Mouse (Mus musculus) Muller cell, postnatal 12 days (primary cell): ENCODE measurements around the gene Fcgr4.
"Not testable (repeated sequence)": the region's sequence is repeated elsewhere in the genome, so short reads cannot be mapped to it uniquely, and the experiment has no call there.

Source experiments
- DNase-seq: peaks from one replicate; pipeline ENCODE4 v3.0.0-alpha.2; 2015; ENCODE audit errors: inconsistent ontology term

Gene Fcgr4

DNA sequence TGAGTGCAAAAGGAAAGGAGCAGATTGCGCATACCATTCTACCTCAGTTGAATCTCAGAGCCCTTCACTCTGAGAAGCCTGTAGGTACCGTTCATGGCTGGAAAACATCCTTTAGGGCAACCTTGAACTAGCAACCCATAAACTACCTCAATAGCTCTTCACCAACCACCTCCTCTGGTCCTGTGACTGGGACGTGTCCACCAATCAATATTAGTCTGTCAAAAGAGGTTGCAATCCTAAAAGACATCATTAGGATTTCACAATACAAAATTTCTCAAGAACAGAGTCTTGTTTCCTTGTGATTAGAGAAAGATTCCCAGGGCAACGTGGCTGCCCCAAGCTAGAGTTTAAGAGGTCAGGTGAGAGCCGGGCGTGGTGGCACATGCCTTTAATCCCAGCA, 34.6 kb downstream of the Fcgr4 start:
- DNase-seq = no peak

DNA sequence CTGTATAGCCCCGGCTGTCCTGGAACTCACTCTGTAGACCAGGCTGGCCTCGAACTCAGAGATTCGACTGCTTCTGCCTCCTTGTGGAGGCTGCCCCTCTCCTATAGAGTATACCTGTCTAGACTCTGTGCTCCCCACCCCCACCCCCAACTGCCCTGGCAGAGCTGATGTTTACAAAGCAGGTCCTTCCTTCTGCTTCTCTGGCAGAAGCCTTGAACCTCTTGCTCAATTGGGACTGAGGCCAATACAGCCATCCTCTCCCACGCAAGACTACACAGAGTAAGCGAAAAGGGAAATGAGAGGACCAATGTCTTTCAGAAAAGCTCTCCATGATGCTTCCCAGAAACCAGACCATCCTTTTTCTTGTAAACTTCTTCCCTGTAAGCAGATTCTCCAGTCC, 38.5 kb downstream of the Fcgr4 start:
- no peak for DNase-seq

DNA sequence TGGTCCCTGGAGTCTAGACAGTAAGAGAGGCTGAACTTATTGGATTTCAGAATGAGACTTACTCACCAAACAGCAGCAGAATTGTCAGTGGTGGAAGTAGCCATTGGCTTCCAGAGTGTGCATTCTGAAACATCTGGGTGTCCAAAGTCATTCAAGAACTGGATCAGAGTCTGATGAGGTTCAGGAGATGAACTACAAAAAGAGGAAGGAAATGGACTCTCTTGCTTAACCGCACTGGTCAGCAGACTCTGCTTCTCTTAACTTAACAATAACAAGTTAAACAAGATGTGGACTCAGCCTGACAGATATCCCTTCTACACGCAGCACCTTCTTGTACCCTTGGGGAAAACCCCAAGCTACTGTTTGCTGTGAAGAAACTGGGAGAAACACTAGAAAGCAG, 40.5 kb downstream of the Fcgr4 start:
- DNase-seq = no peak

DNA sequence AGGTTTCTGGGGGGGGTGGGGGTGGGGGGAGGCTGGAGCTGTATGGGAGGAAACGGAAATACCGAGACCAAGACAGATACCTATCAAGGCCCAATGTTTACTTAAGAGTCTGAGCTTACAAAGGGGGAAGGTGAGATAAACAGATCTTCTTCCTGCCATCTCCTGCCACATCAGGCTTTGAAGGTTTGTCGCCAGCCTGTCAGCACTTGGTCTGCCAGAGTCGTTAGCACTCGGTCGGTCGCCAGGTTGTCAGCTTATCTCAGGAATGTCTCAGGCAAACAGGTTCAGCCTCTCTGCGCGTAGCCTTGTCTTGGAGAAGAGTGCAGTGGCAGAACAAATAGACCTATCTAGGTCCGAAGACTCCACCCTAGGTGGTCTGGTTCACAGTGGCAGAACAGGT, 41.7 kb downstream of the Fcgr4 start:
- no peak for DNase-seq

DNA sequence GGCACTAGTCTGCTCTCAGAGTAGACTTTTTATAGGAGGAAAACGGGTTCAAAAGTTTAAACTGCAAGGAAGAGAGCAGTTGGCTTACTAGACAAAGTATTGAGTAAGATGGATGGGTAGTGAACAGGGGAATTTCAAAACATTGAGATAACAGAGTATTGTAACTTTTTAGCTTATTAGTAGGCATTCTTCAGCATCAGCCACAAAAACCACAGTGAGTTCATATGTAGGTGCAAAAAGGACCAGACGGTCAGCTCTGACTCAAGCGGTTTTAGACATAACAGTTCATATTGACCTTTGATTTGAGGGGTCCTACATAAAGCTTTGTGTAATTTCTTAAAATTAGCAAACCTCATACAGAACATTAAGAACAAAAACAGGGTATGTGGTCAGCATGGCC, 42.8 kb downstream of the Fcgr4 start:
- no peak for DNase-seq

DNA sequence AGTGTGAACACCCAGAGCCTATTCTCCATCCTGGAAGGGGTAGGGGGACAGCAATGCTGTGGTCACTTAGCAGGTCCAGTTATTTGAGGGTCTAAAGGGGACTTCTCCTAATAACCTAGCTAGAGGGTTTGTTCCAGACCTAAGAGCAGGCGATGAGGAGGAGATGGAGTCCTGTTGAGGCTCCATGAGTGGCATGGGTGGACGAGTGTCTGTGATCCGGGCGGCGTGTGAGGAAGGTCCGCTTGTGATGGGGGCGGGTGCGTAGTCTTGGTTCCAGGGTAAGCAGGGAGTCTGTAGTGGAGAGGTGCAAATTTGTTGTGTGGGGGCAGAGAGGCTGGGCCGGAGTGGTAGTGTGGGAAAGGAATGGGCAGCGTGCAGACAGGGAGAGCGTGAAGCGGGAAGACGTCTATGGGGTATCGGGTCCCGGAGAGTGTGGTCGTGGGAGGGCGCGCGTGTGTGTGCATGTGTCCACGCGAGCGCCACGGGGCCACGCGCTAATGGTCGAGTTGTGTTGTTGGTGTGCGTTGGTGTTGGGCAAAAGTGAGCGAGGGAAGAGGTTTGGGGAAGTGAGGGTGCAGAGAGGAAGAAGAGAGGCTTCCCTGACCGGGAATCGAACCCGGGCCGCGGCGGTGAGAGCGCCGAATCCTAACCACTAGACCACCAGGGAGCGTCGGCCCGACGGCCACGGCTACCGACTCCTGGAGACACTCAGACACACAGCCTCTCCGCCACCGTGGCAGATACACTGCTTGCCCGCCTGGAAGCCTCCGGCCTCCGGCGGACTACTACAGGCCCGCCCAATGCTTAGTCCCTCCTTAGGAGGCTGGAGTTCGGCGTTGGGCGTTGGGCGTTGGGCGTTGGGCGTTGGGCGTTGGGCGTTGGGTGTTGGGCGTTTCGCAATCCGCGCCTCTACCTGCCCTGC, 45.1 kb downstream of the Fcgr4 start:
- peak; percentile 25 for DNase-seq

DNA sequence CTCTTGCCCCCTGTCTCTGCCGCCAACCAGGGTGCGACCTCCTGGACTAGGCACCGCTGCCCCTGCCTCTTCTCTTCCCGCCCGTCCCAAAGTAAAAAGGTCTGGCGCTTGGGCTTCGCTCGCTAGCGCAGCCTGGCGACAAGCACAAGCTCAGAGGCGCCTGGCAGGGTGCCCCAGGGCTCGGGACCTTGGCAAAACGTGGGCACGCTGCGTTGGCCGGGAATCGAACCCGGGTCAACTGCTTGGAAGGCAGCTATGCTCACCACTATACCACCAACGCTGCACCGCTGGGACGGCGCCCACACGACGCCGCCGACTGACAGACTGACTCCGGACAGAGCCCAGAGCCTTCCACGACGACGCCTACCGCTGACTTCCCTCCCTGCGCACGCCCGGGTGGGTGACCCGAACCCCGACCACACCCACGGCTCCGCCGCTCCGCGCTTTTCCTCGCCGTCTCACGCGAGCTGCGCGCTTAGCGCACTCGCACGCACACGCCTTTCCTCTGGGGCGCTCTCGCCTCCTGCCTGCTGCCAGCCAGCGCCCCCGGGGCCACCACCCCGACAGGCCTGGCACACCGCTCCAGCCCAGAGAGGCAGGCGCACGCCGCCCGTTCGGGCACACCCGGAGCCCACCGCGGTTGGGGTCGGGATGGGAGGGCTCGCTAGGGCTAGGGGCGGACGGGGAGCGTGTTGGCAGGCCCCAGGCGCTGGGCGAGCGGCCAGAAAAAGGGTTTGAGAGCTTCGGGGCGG, 45.9 kb downstream of the Fcgr4 start, which contains the start of gene Fcgr3:
Fcgr3 (minus strand) TSS at position 445 of the 752 bp plus-strand sequence.
- peak; percentile 85 for DNase-seq

DNA sequence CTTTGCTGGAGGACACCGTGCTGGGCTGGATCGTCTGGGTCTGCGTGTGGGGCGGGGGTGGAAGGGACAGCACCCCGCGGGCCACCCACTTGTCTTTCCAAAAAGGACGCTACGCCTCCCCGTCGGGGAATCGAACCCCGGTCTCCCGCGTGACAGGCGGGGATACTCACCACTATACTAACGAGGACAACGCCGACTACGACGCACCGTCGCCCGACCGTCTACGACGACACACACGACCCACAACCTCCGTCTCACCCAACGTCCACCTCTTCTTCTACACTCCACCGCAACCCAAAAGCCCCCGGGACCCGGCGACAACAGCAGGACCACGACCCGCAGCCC, 46.5 kb downstream of the Fcgr4 start:
- DNase-seq = not testable (repeated sequence)

DNA sequence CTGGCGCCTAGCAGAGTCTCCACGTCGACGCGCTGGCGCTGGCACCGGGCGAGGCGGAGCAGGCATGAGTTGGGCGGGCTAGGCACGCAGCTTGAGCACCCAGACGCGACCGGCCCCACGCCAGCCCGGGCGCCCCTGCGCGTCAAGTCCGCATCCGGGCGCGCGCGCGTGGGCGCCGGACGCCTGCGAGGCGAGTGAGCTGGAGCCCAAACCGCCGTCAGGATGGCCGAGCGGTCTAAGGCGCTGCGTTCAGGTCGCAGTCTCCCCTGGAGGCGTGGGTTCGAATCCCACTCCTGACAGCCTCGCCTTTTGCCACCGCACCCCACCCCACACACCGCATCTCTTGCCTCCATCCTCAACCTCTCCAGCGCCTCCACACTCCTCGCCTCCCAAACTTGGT, 47.0 kb downstream of the Fcgr4 start:
- not testable (repeated sequence) for DNase-seq

DNA sequence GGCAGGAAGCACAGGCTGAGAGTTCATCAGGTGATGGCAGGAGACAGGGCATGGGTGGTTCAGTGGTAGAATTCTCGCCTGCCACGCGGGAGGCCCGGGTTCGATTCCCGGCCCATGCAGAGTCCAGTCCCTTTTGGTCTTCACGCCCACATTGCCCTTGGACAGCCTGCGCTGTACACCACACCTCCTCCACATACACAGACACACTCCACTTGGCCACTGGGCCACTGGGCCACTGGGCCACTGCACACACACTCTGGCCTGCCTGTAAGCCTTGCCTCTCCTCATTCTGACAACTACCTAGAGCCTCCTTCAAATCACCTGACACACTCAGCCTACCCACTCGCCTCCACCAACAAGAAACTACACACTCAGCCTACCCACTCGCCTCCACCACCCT, 47.9 kb downstream of the Fcgr4 start:
- DNase-seq = not testable (repeated sequence)

DNA sequence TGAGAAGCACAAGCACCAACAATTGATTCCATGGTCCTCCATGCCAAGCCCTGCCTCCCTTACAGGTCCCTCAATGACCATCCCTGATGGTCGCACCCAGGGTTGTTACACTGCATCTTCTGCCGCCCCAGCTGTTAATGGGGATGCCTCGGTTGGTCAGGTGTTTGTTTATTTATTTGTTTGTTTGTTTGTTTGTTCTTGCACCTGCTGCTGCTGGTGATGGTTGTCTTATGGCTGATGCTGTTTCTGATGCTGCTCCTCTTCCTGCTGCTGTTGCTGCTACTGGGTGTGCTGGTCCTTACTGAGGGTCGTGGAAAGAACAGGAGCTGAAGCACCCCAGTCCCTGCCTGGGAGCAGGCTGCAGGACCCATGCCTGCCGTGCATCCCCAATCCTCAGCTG, 49.2 kb downstream of the Fcgr4 start:
- DNase-seq = not testable (repeated sequence)

DNA sequence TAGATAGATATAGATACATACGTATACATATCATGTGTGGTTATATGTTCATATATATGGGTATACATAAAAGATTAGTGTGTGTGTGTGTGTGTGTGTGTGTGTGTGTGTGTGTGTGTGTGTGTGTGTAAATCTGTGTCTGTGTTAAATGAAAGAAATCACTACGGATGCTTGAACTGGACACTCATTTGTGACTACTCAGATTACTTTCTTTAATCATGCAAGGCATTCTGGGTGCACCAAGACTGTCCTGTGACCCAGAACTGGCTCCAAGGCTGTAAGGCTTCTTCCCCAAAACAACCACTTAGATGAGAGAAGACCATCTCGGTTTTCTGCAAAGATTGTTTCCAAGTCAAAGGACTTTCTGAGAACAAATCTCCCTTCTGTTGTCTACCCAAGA, 50.8 kb downstream of the Fcgr4 start:
- peak; percentile 17 for DNase-seq

DNA sequence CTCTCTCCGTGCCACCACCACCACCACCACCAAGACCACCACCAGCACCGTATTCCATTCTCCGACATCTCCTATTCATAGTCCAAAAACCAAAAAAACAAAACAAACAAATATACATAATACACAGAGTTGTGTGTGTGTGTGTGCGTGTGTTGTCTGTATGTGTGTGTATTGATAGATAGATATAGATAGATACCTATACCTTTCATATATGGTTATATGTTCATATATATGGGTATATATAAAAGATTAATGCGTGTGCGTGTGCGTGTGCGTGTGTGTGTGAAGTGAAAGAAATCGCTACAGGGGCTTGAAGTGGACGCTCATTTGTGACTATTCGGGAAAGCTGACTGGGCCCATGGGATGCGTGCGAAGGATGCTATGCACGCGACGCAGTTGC, 52.2 kb downstream of the Fcgr4 start:
- not testable (repeated sequence) for DNase-seq

DNA sequence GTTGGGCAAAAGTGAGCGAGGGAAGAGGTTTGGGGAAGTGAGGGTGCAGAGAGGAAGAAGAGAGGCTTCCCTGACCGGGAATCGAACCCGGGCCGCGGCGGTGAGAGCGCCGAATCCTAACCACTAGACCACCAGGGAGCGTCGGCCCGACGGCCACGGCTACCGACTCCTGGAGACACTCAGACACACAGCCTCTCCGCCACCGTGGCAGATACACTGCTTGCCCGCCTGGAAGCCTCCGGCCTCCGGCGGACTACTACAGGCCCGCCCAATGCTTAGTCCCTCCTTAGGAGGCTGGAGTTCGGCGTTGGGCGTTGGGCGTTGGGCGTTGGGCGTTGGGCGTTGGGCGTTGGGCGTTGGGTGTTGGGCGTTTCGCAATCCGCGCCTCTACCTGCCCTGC, 53.0 kb downstream of the Fcgr4 start:
- not testable (repeated sequence) for DNase-seq

DNA sequence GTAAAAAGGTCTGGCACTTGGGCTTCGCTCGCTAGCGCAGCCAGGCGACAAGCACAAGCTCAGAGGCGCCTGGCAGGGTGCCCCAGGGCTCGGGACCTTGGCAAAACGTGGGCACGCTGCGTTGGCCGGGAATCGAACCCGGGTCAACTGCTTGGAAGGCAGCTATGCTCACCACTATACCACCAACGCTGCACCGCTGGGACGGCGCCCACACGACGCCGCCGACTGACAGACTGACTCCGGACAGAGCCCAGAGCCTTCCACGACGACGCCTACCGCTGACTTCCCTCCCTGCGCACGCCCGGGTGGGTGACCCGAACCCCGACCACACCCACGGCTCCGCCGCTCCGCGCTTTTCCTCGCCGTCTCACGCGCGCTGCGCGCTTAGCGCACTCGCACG, 53.5 kb downstream of the Fcgr4 start:
- DNase-seq = not testable (repeated sequence)

DNA sequence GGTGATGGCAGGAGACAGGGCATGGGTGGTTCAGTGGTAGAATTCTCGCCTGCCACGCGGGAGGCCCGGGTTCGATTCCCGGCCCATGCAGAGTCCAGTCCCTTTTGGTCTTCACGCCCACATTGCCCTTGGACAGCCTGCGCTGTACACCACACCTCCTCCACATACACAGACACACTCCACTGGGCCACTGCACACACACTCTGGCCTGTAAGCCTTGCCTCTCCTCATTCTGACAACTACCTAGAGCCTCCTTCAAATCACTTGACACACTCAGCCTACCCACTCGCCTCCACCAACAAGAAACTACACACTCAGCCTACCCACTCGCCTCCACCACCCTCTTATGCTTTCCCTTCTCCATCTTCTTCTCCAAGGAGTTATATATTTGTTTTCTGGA, 55.6 kb downstream of the Fcgr4 start:
- DNase-seq = peak; percentile 30

DNA sequence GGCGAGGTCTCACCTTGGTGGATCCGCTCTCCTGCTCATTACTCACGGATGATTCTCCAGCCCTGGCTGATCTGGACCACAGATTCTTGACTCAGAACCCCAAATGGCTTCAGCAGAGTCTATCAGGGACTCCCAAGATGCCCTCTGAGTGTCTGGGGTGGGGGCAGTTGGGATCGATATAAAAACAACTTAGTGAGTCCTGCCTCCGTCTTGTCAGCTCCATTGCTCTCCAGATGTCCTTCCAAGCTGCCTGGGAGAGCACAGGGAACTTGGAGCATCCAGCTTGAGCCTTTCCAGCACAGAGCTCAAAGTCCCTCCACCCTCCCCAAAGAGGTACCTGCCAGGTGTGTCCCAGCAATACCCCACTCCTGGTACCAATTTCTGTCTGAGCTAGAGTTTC, 57.5 kb downstream of the Fcgr4 start:
- not testable (repeated sequence) for DNase-seq

DNA sequence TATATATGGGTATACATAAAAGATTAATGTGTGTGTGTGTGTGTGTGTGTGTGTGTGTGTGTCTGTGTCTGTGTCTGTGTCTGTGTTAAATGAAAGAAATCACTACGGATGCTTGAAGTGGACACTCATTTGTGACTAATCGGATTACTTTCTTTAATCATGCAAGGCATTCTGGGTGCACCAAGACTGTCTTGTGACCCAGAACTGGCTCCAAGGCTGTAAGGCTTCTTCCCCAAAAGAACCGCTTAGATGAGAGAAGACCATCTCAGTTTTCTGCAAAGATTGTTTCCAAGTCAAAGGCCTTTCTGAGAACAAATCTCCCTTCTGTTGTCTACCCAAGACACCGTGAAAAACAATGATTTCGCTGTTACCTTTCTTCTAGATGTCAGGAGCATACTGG, 58.5 kb downstream of the Fcgr4 start:
- not testable (repeated sequence) for DNase-seq

DNA sequence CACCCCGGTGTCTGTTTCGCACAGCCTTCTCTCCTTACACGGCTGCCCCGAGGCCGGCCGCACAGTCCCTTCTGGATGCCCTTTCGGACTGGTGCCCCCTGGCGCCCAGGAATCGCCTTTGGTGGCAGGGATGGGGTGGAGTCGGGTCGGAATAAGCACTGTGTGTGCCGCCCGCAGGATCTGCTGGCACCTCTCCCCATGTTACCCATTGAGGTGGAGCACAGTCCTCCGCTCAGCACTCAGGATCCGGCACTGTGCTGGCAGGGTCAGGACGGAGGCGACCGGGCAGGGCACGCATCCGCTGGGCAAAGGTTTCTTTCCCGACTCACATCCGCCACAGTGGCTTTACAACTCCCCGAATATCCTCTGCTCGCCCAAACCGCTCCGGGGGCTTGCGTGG, 59.2 kb downstream of the Fcgr4 start:
- DNase-seq = not testable (repeated sequence)

DNA sequence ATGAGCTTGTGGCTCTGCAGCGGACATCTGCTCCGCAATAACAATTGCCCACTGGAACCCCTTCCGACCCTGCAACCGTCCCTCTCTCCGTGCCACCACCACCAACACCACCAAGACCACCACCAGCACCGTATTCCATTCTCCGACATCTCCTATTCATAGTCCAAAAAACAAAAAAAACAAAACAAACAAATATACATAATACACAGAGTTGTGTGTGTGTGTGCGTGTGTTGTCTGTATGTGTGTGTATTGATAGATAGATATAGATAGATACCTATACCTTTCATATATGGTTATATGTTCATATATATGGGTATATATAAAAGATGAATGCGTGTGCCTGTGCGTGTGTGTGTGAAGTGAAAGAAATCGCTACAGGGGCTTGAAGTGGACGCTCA, 59.7 kb downstream of the Fcgr4 start:
- DNase-seq = not testable (repeated sequence)

DNA sequence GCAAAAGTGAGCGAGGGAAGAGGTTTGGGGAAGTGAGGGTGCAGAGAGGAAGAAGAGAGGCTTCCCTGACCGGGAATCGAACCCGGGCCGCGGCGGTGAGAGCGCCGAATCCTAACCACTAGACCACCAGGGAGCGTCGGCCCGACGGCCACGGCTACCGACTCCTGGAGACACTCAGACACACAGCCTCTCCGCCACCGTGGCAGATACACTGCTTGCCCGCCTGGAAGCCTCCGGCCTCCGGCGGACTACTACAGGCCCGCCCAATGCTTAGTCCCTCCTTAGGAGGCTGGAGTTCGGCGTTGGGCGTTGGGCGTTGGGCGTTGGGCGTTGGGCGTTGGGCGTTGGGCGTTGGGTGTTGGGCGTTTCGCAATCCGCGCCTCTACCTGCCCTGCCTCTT, 60.6 kb downstream of the Fcgr4 start:
- not testable (repeated sequence) for DNase-seq
